Mouse (Mus musculus) megakaryocyte, embryonic 14.5 days (primary cell): ENCODE measurements at regions not wholly inside any gene's neighbourhood (a gene's known extent, or its start where the extent isn't known, plus 50 kb on each side); places are given as distances from the start of the nearest gene placed in this dataset.

Source experiments
- FLI1 ChIP-seq: IDR thresholded peaks from 2 replicates; pipeline ENCODE4 v1.6.1; 2012; ENCODE audit warnings: low read length, inconsistent platforms, mixed read lengths
- GATA1 ChIP-seq: IDR thresholded peaks from 3 replicates; pipeline ENCODE4 v1.6.1; 2012; ENCODE audit warnings: mixed read lengths, low read length, inconsistent platforms, borderline replicate concordance

- no peak for TF ChIP-seq GATA1
- TF ChIP-seq FLI1, result no peak
Measured at GRCm38 (mm10) chr14:36726092-36726491, 242.5 kb downstream of the Ccser2 start.
